Mouse (Mus musculus) liver, embryonic 15.5 days (tissue): ENCODE data around the gene Cenpe. TPM values are rescaled to one million over a fixed set of nuclear protein-coding genes. Genes with fewer than 3 reads are reported as not detected.

Experiments
- ATAC-seq: fragments of 200-750 bp; cut with Nextera tagmentation; 2 replicates; pipeline ENCODE4 v1.8.0; 2017; ENCODE audit warnings: moderate number of reproducible peaks, mild to moderate bottlenecking, moderate library complexity; ENCODE audit not compliant: insufficient read depth
- H3K27ac ChIP-seq: fragments of 300-500 bp; sonication (generic); replicated peaks from 2 replicates; pipeline ENCODE4 v1.5.1; 2015; ENCODE audit warnings: mild to moderate bottlenecking, inconsistent platforms
- H3K27me3 ChIP-seq: fragments of 300-500 bp; sonication (generic); 2 replicates; pipeline ENCODE4 v1.6.1; 2015; ENCODE audit warnings: mild to moderate bottlenecking, inconsistent platforms
- H3K36me3 ChIP-seq: fragments of 300-500 bp; sonication (generic); replicated peaks from 2 replicates; pipeline ENCODE4 v1.6.1; 2015; ENCODE audit warnings: moderate library complexity, mild to moderate bottlenecking, inconsistent platforms
- H3K4me1 ChIP-seq: fragments of 300-500 bp; sonication (generic); replicated peaks from 2 replicates; pipeline ENCODE4 v1.6.1; 2015; ENCODE audit warnings: inconsistent platforms
- H3K4me2 ChIP-seq: fragments of 300-500 bp; sonication (generic); 2 replicates; pipeline ENCODE4 v1.6.1; 2015; ENCODE audit warnings: moderate library complexity, mild to moderate bottlenecking, inconsistent platforms
- H3K4me3 ChIP-seq: fragments of 300-500 bp; sonication (generic); replicated peaks from 2 replicates; pipeline ENCODE4 v1.5.1; 2015; ENCODE audit warnings: mild to moderate bottlenecking, inconsistent platforms
- H3K9ac ChIP-seq: fragments of 300-500 bp; sonication (generic); 2 replicates; pipeline ENCODE4 v1.6.1; 2015; ENCODE audit warnings: moderate library complexity, mild to moderate bottlenecking, inconsistent platforms
- H3K9me3 ChIP-seq: fragments of 300-500 bp; sonication (generic); replicated peaks from 2 replicates; pipeline ENCODE4 v1.6.1; 2016; ENCODE audit warnings: inconsistent platforms
- WGBS: fragments of 180-500 bp; shearing (Covaris S2); methylation state at CpG from one replicate; pipeline ENCODE4 v1.1.7; 2015; ENCODE audit warnings: mixed read lengths; ENCODE audit not compliant: insufficient replicate concordance; 5-methylcytosine and 5-hydroxymethylcytosine counted together
- polyA plus RNA-seq: library from polyadenylated mRNA; unstranded; fragments of >200 nt; fragmentation: Nextera tagmentation; extraction: Ambion mirVana; gene quantifications from 2 replicates; pipeline ENCODE4 v1.2.1, GENCODE M21; 2015

The Cenpe gene
- polyA plus RNA-seq, 1 experiment from 2014 or later = 18.1 TPM

DNA sequence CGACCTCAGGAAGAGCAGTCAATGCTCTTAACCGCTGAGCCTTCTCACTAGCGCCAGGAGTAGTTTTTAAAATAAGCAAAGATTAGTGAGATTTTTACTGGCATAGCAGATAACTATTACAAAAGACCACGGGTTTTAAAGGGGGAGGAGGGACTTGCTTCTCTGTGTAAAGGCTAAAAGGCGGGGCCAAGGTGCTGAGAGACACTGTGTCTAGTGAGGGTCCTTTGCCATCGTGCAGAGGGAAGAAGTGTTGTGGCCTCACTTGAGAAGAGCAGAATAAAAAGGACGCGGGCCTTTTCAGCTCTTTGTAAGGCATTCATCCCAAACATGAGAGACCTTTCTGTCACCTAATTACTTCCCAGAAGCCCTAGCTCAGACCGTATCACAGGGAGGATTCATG is 92.2 kb downstream of the Cenpe start:
- no peaks in the 10 kb centered on the region for H3K9me3 ChIP-seq
- H3K36me3 ChIP-seq = no peaks in the 10 kb centered on the region
- H3K4me3 ChIP-seq = no peak overlapping the region
- peaks cover 3% of the 10 kb centered on the region; the same call in 1 of the 2 replicates for H3K27me3 ChIP-seq
- no peak for ATAC-seq
- no peak overlapping the region for H3K27ac ChIP-seq
- H3K4me1 ChIP-seq = peaks cover 11% of the 10 kb centered on the region; the same call in 1 of the 2 replicates
- no peak overlapping the region for H3K9ac ChIP-seq
- H3K4me2 ChIP-seq = no peak overlapping the region
- 43% methylated on average over 9 of the region's 9 CpGs for WGBS

DNA sequence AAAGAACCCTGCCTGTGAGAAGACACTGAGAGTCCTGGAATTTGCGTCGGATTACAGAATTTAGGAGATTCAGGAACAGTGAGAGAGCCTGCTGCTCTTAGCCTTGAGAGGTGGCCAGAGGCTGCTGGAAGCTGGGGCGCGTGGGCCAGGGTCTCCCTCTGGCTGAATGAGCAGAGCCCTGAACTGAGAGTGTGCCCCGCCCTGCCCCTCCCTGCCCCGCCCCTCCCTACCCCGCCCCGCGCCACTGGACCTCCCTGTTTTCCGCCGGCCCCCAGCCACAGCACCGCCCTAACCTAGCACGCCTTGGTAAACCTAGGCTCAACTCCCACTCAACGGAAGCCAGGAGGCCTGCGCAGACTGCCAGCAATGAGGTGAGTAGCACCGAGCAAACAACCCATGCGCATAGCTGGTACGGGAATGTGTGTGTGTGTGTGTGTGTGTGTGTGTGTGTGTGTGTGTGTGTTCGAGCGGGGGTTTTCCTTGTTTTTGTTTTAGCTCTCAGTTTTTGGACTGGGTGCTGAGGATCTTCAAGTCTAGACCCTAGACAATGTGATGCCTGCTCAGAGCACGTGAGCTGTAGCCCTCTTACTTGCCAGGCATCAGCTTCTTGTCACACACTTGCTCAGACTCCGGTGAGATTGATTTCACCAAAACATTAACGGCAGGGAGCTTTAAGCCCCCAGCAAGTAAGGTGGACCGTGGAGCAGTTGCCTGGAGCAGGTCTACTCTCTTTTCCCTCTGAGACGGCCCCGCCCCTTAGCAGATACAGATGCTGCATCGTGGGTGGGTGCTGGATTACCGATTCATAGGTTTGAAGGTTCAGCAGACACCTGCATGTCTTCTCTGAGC is 95.3 kb downstream of the Cenpe start, which contains the start of gene Slc9b2:
Gene Slc9b2 (plus strand): TSS at position 290 of the 849 bp plus-strand sequence.
- Histone ChIP-seq H3K27me3 (peaks cover 3% of the 10 kb centered on the region; the same call in 1 of the 2 replicates), H3K4me3 (peak within 1 kb of the TSS; percentile 27), H3K4me1 (peaks cover 11% of the 10 kb centered on the region; the same call in 1 of the 2 replicates), H3K4me2 (peak within 1 kb of the TSS; percentile 61), H3K9me3 (no peaks in the 10 kb centered on the region), H3K27ac (no peak within 1 kb of the TSS), H3K9ac (no peak within 1 kb of the TSS), H3K36me3 (no peaks in the 10 kb centered on the region)
- ATAC-seq = peak; percentile 79
- WGBS = 7% methylated on average over 28 of the region's 28 CpGs

DNA sequence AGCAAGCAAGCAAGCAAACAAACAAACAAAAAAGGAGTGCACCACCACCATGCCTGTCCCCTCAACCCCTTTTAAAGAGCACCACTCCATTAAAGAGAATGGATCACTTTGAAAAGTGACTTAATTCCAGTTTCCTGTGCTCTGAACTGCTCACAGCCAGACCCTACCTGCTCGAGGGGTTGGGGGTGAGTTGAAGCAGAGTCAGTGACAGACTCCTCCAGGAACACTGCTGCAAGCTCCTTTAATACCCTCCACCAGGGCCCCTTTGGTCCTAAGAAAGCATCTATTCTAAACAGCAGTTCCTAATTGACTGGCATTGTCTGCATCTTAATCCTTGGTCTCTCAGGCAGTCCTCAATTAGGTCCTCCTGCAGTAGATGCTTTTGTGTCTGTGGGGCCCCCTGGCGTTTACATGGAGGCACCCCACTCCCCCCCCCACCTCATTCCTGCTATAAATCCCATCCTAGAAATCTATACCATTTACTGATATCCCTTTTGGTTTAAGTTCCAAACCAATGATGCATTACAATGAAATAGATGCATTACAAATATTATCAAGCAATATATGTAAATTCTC is 100.7 kb downstream of the Cenpe start:
- Histone ChIP-seq H3K27ac (no peak overlapping the region), H3K4me3 (no peak overlapping the region), H3K9me3 (no peaks in the 10 kb centered on the region), H3K4me2 (no peak overlapping the region), H3K4me1 (0 out of 2 replicates have a peak, but pooled peaks cover 2% of the 10 kb centered on the region), H3K36me3 (no peaks in the 10 kb centered on the region), H3K27me3 (no peaks in the 10 kb centered on the region), H3K9ac (no peak overlapping the region)
- 22% methylated on average over 2 of the region's 2 CpGs for WGBS
- no peak for ATAC-seq

DNA sequence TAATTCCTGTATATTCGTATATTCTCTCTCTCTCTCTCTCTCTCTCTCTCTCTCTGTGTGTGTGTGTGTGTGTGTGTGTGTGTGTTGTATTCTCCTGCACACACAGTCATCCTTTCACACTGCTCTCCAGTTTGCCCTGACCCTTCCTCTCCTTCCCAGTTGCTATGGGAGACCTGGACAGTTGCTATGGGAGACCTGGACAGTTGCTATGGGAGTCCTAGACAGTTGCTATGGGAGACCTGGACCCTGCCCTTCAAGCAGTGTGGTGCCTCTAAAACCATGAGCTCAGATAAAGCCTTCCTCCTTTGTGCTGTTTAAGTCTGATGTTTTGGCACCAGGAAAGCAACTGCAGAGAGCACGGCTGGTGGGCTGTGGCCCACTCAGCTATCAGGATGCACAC is 101.4 kb downstream of the Cenpe start:
- Histone ChIP-seq H3K4me3 (no peak overlapping the region), H3K9me3 (no peaks in the 10 kb centered on the region), H3K27me3 (no peaks in the 10 kb centered on the region), H3K9ac (no peak overlapping the region), H3K36me3 (no peaks in the 10 kb centered on the region), H3K27ac (no peak overlapping the region), H3K4me2 (no peak overlapping the region), H3K4me1 (no peaks in the 10 kb centered on the region)
- 49% methylated on average over 2 of the region's 2 CpGs for WGBS
- ATAC-seq = no peak

DNA sequence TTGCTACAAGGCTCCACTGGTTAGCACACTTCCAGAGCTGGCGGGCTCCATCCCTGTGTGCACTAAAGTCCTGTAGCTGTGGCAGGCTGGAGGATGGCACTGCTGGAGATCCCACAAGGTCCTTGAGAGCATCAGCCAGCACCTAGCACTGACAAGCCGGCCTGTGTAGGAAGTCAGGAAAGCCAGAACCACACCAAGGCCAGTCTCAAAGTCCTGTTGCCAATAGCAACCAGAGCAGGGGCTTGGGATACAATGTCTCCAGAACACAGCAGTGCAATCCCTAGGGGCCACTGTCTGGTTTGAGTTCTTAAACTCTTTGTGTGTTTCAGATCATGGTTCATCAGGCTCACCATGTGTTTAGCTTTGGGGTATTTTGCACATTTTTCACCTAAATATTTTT is 102.5 kb downstream of the Cenpe start:
- H3K9me3 ChIP-seq = no peaks in the 10 kb centered on the region
- no peak overlapping the region for H3K4me3 ChIP-seq
- H3K36me3 ChIP-seq = no peaks in the 10 kb centered on the region
- no peak for ATAC-seq
- 64% methylated on average over 2 of the region's 2 CpGs for WGBS
- no peak overlapping the region for H3K27ac ChIP-seq
- H3K4me2 ChIP-seq = no peak overlapping the region
- no peaks in the 10 kb centered on the region for H3K4me1 ChIP-seq
- H3K27me3 ChIP-seq = no peaks in the 10 kb centered on the region
- no peak overlapping the region for H3K9ac ChIP-seq

DNA sequence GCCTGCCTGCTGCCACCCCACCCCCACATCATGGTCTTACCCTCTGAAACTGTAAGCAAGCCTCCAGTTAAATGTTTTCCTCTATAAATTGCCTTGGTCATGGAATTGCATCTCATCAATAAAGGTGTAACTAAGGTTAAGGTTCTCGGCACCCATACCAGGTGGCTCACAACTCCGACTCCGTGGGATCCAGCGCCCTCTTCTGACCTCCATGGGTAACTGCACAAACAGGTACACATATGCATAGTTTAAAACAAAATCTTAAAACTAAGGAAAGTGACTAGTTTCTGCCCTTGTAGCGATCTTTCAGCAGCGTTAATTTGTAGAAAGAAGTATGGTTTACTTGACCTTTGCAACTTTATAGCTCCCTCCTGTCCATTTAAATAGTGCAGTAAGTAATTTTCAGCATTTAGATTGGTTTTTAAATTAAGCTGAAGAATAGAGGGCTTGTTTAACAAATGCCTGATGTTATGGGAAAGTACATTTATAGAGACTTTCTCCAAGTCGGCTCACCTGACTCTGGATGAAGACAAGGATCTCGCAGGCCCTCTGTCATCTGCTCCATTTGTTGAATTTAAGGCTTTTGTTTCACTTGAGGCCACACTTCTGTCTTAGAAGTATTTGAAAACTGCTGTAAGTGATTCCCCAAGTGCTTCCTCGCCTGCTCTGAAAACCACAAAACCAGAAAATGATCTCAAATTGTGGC is 103.5 kb downstream of the Cenpe start:
- no peak for ATAC-seq
- H3K27me3 ChIP-seq = no peaks in the 10 kb centered on the region
- no peak overlapping the region for H3K27ac ChIP-seq
- no peaks in the 10 kb centered on the region for H3K4me1 ChIP-seq
- H3K4me2 ChIP-seq = no peak overlapping the region
- H3K9me3 ChIP-seq = no peaks in the 10 kb centered on the region
- H3K4me3 ChIP-seq = no peak overlapping the region
- H3K9ac ChIP-seq = no peak overlapping the region
- WGBS = 70% methylated on average over 9 of the region's 9 CpGs
- no peaks in the 10 kb centered on the region for H3K36me3 ChIP-seq

DNA sequence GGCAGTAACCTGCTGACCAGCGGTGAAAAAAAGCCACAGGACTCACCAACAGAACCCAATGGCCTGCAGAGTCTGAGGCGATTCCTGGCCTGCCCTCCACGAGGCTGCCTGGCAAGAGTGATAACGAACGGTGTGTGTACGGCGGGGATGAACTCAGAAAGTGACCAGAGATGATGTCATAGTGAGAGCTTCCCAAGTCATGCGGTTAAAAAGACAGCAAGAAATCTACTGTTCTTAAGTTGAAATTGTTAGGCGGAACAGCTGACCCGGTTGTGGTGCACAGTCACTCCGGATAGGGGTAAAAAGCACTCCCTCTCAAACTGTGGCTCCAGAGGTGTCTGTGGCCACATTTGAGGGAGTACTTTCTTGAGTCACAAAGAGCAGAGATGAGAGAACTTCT is 106.0 kb downstream of the Cenpe start:
- H3K4me1 ChIP-seq = no peaks in the 10 kb centered on the region

More for the DNA sequence above, 106.0 kb downstream of the Cenpe start:
- Histone ChIP-seq H3K4me3 (no peak overlapping the region), H3K27ac (no peak overlapping the region), H3K27me3 (no peaks in the 10 kb centered on the region), H3K4me2 (no peak overlapping the region), H3K9me3 (no peaks in the 10 kb centered on the region), H3K9ac (no peak overlapping the region), H3K36me3 (no peaks in the 10 kb centered on the region)
- 65% methylated on average over 11 of the region's 11 CpGs for WGBS
- ATAC-seq = no peak

Other genes starting within 250 kb of the Cenpe start
- 0.51 and 0.58 TPM in 2 replicates for gene Bdh2, start 68.7 kb downstream of the Cenpe start, polyA plus RNA-seq
- gene Slc9b2, start 95.2 kb downstream of the Cenpe start, polyA plus RNA-seq = 0.06 and 0.13 TPM in 2 replicates
- gene Slc9b1, start 135.5 kb downstream of the Cenpe start, polyA plus RNA-seq = not detected in 2 replicates
- 27.7 and 28.9 TPM in 2 replicates for gene Cisd2, start 211.4 kb downstream of the Cenpe start, polyA plus RNA-seq
- 216 and 230 TPM in 2 replicates for gene Ube2d3, start 225.6 kb downstream of the Cenpe start, polyA plus RNA-seq